ENCODE assay signal across 8 mouse cellular contexts in genomic region chr4:120286761-120287241, GRCm38 (mm10). TPM values are rescaled to one million over a fixed set of nuclear protein-coding genes. Genes with fewer than 3 reads are reported as not detected.
DNase-seq lines count a peak whose midpoint lies in the region; ATAC-seq and TF ChIP-seq lines count a peak whose summit lies in the region.

No protein-coding gene starts in this region.

- WGBS in embryonic facial prominence, embryonic 10.5 days = under 1% methylated on average over 53 of the region's 53 CpGs
- WGBS in intestine, embryonic 16.5 days = under 1% methylated on average over 53 of the region's 53 CpGs
- under 1% methylated on average over 53 of the region's 53 CpGs for WGBS in midbrain, embryonic 11.5 days

- peak; percentile 39 to 51 for DNase-seq in cerebellum, postnatal 10 days
- DNase-seq in cerebellum, adult 9-10 months = no peak
- DNase-seq in embryonic facial prominence, embryonic 10.5 days (ENCODE audit: low spot score) = peak; percentile 47
- peak; percentile 96 for DNase-seq in midbrain, embryonic 11.5 days (ENCODE audit: low spot score, missing footprints)
- no peak for DNase-seq in urinary bladder, postnatal 10 days (ENCODE audit: low spot score)
- no peak for DNase-seq in frontal cortex, postnatal 14 days (ENCODE audit: low spot score in 2 of 2)

- peak overlapping the region; percentile 45 for H3ac ChIP-seq in C2C12 (ENCODE audit: control insufficient read depth, insufficient read length, low read depth)

- peaks cover 8% of the 10 kb centered on the region for H3K27me3 ChIP-seq in C2C12 (ENCODE audit: control insufficient read depth, insufficient read depth, insufficient read length)
- H3K27me3 ChIP-seq in embryonic facial prominence, embryonic 10.5 days (replicated peaks; ENCODE audit: low read depth, poor library complexity, severe bottlenecking) = peaks cover 89% of the 10 kb centered on the region
- peaks cover 39% of the 10 kb centered on the region for H3K27me3 ChIP-seq in intestine, embryonic 16.5 days (replicated peaks; ENCODE audit: control insufficient read depth, insufficient read depth, low read length)
- peaks cover 51% of the 10 kb centered on the region for H3K27me3 ChIP-seq in midbrain, embryonic 11.5 days (ENCODE audit: control insufficient read depth, insufficient read depth, low read length)

- ATAC-seq in intestine, embryonic 16.5 days = no peak
- ATAC-seq in midbrain, embryonic 11.5 days (ENCODE audit: low FRiP score) = no peak

- no peaks in the 10 kb centered on the region for H3K9me3 ChIP-seq in embryonic facial prominence, embryonic 10.5 days
- H3K9me3 ChIP-seq in intestine, embryonic 16.5 days (ENCODE audit: control insufficient read depth, low read length) = no peaks in the 10 kb centered on the region
- H3K9me3 ChIP-seq in midbrain, embryonic 11.5 days (ENCODE audit: control insufficient read depth, low read length) = no peaks in the 10 kb centered on the region

- no peaks in the 10 kb centered on the region for H3K79me3 ChIP-seq in C2C12 (ENCODE audit: low read depth)

- no peak for TF ChIP-seq CTCF in C2C12 (IDR thresholded peaks at IDR 0.05; ENCODE audit: control insufficient read depth, insufficient read depth, insufficient read length)

- H3K4me3 ChIP-seq in C2C12 (ENCODE audit: insufficient read depth, poor library complexity, severe bottlenecking) = no peak overlapping the region
- peak overlapping the region; percentile 70 for H3K4me3 ChIP-seq in embryonic facial prominence, embryonic 10.5 days
- peak overlapping the region; percentile 64 for H3K4me3 ChIP-seq in intestine, embryonic 16.5 days (ENCODE audit: low read length)
- peak overlapping the region; percentile 61 for H3K4me3 ChIP-seq in midbrain, embryonic 11.5 days (ENCODE audit: low read depth, low read length)

- H3K4me1 ChIP-seq in embryonic facial prominence, embryonic 10.5 days = peaks cover 65% of the 10 kb centered on the region
- H3K4me1 ChIP-seq in intestine, embryonic 16.5 days (ENCODE audit: control insufficient read depth, insufficient read depth, low read length) = peaks cover 26% of the 10 kb centered on the region
- peaks cover 22% of the 10 kb centered on the region for H3K4me1 ChIP-seq in midbrain, embryonic 11.5 days (ENCODE audit: control insufficient read depth, insufficient read depth, low read length)

- H3K27ac ChIP-seq in embryonic facial prominence, embryonic 10.5 days (replicated peaks) = peak overlapping the region; percentile 65
- no peak overlapping the region for H3K27ac ChIP-seq in intestine, embryonic 16.5 days (ENCODE audit: low read length)
- no peak overlapping the region for H3K27ac ChIP-seq in midbrain, embryonic 11.5 days (ENCODE audit: low read depth, low read length)

- no peaks in the 10 kb centered on the region for H3K79me2 ChIP-seq in C2C12 (ENCODE audit: control insufficient read depth, insufficient read depth)

- no peaks in the 10 kb centered on the region for H3K36me3 ChIP-seq in C2C12 (ENCODE audit: control insufficient read depth, insufficient read depth)
- no peaks in the 10 kb centered on the region for H3K36me3 ChIP-seq in embryonic facial prominence, embryonic 10.5 days (replicated peaks)
- H3K36me3 ChIP-seq in intestine, embryonic 16.5 days (ENCODE audit: control insufficient read depth, insufficient read depth, low read length) = no peaks in the 10 kb centered on the region
- no peaks in the 10 kb centered on the region for H3K36me3 ChIP-seq in midbrain, embryonic 11.5 days (ENCODE audit: control insufficient read depth, insufficient read depth, low read length)

- H3K9ac ChIP-seq in intestine, embryonic 16.5 days (ENCODE audit: low read depth, low read length) = peak overlapping the region; percentile 72
- peak overlapping the region; percentile 63 for H3K9ac ChIP-seq in midbrain, embryonic 11.5 days (ENCODE audit: low read length)

- H3K4me2 ChIP-seq in intestine, embryonic 16.5 days (ENCODE audit: low read depth, low read length) = peak overlapping the region; percentile 98
- peak overlapping the region; percentile 100 for H3K4me2 ChIP-seq in midbrain, embryonic 11.5 days

TF ChIP-seq in C2C12, 6 proteins besides CTCF, POLR2A, EP300 and RAD21:
- TF ChIP-seq MYOG (IDR thresholded peaks at IDR 0.05; ENCODE audit: control insufficient read depth, extremely low read depth, insufficient read length) (no peak), FOSL1 (IDR thresholded peaks at IDR 0.05; ENCODE audit: insufficient read depth, low read length, poor library complexity, severe bottlenecking) (no peak), CEBPB (IDR thresholded peaks at IDR 0.05; ENCODE audit: low read depth) (no peak), MYOD1 (IDR thresholded peaks at IDR 0.05; ENCODE audit: control insufficient read depth, insufficient read length, low read depth) (no peak), MAX (IDR thresholded peaks at IDR 0.05) (no peak), USF1 (IDR thresholded peaks at IDR 0.05; ENCODE audit: low read depth) (no peak)
TF ChIP-seq in C2C12: peak in this region for 0.

RNA-seq across cellular contexts. Expression of gene Foxo6, which starts 0.3 kb away (rescaled TPM):
- 0.76 TPM for polyA plus RNA-seq in C2C12 (2012; fragmentation: generic; extraction: Trizol)
- 0.05 and 0.21 TPM in 2 replicates for polyA plus RNA-seq in embryonic facial prominence, embryonic 10.5 days (2016; fragmentation: Nextera tagmentation; extraction: Ambion mirVana)
- polyA plus RNA-seq in intestine, embryonic 16.5 days (2015; fragmentation: Nextera tagmentation; extraction: Ambion mirVana) = 0.11 and 0.12 TPM in 2 replicates
- 0.11 and 0.25 TPM in 2 replicates for polyA plus RNA-seq in midbrain, embryonic 11.5 days (2014; fragmentation: Nextera tagmentation; extraction: Ambion mirVana)

Comparison
In these comparisons a context has a peak if more than half of its experiments do, and no peak if none do; other contexts are left out.
1. DNase-seq: peak in cerebellum, postnatal 10 days (2 of 2), embryonic facial prominence, embryonic 10.5 days (single experiment) and midbrain, embryonic 11.5 days (single experiment); none in cerebellum, adult 9-10 months (single experiment), urinary bladder, postnatal 10 days (single experiment) and frontal cortex, postnatal 14 days (0 of 2).